Mouse (Mus musculus) adrenal gland (tissue): ENCODE measurements around the gene Eif2b1.
"Not testable (repeated sequence)": the region's sequence is repeated elsewhere in the genome, so short reads cannot be mapped to it uniquely, and the experiment has no call there.

Experiments used
- intact Hi-C: fragments of 180-260 bp; cut with DNase I; formaldehyde crosslinking; loops from one replicate; pipeline ENCODE4 v1.15.1; 2025

Eif2b1 gene

DNA sequence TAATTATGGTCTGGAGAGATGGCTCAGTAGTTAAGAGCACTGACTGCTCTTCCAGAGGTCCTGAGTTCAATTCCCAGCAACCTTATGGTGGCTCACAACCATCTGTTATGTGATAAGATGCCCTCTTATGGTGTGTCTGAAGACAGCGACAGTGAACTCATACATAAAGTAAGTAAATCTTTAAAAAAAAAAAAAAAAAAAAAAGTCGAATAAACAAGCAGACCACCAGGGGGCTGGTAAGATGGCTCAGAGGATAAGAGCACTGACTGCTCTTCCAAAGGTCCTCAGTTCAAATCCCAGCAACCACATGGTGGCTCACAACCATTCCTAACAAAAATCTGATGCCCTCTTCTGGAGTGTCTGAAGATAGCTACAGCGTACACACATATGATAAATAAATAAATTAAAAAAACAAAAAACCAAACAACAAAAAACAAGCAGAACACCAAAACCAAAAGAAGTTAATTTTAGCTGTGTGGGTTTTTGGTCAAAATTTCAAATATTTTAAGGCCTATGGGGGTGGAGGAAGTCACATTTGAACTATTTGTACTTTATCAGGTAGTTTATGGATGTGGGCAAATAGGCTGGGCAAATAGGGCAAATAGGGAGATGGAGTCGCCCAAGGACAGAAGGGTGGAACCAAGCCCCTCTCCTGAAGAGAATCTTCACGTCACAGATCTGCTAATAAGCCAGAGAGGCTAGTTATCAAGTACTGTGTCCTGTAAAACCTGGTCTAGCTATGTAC, 27.4 kb downstream of the Eif2b1 start:
- intact Hi-C loops: not testable (repeated sequence)

DNA sequence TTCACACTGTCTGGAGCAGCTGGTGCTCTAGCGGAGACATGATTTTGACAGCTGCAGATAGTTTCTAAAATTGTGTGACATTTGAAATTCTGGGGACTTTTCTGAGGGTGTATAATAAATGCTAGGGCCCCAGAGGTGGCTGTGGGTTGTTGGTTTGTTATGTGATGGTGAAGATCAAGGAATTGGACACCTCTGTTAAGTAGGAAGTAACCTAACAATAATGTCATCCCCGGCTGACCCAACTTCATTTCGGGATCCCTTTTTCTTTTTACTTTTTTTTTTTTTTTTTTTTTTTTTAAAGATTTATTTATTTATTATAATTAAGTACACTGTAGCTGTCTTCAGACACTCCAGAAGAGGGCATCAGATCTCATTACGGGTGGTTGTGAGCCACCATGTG, 28.2 kb downstream of the Eif2b1 start:
- intact Hi-C loops: not testable (repeated sequence)

DNA sequence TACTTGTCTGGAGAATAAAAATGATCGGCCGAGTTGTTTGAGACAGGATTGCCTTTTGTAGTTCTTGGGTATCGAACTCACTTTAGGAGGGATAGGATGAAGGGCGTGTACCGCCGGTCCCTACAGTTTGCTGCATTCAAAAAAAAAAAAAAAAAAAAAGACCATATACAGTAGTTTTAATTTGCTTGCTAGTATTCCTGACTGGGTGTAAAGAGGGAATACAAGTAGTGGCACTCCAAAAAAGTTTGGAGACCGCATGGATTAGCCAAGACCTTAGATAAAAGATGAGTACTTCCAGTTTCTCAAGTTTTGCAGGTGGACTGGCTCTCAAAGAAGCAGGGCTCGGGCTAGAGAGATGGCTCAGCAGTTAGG, 37.3 kb downstream of the Eif2b1 start:
- intact Hi-C loops: loop anchor here (2.0 kb wide), 1 partner anchor 115 kb away; the partner anchor contains the start of gene Sbno1

DNA sequence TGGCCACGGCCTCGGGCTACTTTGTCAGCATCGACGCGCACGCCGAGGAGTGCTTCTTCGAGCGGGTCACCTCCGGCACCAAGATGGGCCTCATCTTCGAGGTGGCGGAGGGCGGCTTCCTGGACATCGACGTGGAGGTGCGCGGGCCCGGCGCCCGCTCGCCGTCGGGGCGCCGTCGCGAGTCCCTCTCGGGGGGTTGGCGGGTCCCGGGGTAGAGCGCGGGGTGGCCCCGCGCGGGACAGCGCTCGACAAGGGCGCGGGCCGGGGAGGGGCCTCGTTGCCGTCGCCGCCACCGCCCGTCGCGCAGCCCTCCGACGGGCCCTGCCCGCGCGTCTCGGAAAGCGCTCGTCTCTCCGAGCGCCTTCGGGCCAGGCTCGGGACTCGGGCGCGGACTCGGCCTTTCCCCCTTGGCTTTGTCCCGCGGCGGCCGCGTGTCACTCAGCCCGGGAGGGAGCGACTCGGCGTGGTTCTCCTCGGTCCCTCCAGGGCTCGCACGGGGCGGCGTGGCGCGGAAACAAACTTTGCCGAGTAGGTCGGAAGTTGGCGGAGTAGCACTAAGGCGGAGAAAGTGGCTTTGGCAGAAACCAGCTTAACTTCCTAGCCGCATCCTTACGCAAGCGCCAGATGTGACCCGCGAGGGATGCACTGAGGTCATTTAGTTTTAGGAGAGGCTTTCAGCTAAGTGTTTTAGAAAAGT, 37.9 kb downstream of the Eif2b1 start:
- intact Hi-C loops: loop anchor here (2.0 kb wide), 1 partner anchor 114 kb away; the partner anchor contains the start of gene Sbno1

DNA sequence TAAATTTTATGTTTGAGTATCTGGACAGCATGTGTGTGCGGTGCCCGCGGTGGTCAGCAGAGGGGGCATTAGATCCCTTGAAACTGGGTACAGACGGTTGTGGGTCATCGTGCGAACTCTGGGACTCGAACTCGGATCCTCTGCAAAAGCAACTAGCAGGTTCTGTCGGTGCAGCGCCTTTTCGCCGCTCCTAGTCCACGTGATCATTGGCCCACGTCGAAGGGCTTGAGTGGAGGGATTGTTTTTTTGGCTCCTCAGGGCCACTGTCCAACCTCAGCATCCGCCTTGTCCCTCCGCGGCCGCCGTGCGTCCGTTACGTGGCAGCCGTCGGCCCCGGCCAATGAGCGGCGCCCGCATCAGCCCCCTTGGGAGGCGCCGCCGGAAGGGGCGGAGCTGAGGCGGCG, 38.5 kb downstream of the Eif2b1 start, which contains the start of gene Tmed2:
Gene Tmed2, plus strand, starts transcription at position 313 of the 404 bp plus-strand sequence.
- intact Hi-C loops: loop anchor here (2.0 kb wide), 1 partner anchor 114 kb away; the partner anchor contains the start of gene Sbno1

DNA sequence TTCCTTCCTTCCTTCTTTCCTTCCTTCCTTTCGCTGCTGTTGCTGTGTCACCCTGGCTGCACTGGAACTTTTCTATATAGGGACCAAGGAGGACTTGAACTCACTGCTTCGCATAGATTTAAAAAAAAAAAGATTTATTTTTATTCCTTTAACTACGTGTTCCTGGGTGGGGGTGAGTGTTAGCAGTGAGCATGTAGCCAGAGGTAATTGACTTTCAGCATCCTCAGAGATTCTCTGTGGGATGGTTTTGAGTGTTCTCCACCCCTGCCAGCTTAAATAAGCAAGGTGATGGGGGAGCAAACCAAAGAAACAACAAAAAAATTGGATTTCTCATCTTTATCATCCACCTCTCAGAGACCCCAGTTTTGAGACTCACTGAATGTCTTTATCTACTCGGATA, 39.0 kb downstream of the Eif2b1 start:
- intact Hi-C loops: loop anchor here (2.0 kb wide), 1 partner anchor 113 kb away; the partner anchor contains the start of gene Sbno1

DNA sequence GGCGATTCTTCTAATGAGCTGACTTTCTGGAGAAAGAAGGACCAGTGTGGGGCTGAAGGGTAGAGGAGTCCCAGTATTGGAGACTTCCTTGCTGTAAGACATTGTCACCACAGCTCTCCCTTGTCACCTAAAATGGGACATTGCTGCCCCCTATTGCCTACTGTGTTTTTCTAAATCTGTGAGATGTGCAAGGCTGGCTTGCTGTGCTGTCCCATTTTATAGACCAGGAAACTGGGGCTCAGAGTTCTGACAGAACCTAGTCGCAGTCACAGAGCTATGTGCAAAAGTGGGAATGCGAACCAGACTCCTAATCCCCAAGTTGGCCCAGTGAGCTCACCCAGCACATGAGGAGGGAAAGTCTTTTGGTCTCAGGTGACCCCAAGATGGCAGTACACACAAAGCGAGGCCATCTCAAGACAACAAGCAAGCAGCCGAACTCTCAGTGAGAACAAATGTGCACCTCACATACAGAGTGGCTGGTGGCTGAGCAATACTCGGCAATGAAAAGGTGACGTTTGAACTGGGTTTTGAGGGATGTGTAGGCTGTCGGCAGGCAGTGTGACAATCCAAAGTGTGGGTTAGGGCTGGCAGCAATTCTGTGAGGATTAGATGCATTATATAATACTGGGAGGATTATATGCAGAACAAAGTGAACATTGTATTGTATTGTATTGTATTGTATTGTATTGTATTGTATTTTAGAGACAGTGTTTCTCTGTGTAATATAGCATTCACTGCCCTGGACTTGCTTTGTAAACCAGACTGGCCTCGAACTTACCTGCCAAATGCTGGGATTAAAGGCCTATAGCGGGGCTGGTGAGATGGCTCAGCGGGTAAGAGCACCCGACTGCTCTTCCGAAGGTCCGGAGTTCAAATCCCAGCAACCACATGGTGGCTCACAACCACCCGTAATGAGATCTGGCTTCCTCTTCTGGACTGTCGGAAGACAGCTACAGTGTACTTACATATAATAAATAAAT, 39.8 kb downstream of the Eif2b1 start:
- intact Hi-C loops: no loop called here

DNA sequence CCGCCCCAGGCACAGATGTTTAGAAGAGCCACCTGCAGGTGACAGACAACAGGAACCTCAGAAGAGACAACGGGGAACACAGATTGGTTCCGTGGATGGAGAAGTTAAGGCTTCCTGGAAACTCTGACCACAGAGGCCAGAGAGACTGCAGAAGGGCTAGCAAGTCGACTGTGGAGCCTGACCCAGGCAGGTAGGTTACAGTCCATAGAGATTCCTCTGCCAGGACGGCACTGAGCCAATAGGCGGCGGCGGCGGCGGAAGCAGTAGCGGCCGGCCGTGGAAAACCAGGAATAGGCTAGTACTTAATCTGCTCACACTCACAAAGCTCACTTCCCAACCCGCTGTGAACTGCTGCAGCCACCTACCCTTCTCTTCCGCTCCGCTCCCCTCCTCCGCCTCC, 42.2 kb downstream of the Eif2b1 start:
- intact Hi-C loops: no loop called here

DNA sequence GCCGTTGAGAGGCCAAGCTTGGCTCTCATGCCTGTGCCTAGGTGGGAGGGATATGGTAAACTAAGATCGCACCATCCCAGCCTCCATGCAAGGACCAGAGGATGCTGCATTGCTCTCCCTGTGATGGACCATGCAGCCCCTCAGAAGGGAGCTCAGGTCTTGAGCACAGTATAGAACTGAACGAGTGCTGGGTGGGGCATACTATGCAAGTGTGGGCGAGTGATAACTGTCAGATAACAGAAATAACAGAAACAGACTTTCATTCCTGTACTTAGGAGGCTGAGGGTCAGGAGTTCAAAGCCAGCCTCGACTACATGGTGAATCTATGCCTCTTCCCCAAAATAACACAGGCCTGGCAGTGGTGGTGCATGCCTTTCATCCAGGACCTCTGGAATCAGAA, 43.9 kb downstream of the Eif2b1 start:
- intact Hi-C loops: no loop called here

DNA sequence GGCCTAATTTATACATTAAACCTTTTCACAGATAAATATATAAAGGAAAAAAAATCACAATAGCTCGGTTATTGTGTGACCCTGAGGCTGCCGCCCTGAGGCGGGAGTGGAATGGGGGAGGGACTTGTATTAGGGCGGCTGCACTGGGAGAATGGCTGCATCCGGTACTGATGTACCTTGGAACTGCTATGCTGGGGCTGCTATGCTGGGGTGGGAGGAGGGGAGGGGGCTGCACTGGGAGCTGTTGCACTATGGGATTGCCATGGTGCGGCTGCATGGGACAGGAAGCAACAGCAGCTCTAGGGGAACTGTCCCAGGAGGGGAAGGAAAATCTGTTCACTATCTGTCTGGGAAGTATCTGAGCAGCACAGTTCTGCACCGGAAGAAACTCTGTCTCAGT, 46.5 kb downstream of the Eif2b1 start:
- intact Hi-C loops: no loop called here

DNA sequence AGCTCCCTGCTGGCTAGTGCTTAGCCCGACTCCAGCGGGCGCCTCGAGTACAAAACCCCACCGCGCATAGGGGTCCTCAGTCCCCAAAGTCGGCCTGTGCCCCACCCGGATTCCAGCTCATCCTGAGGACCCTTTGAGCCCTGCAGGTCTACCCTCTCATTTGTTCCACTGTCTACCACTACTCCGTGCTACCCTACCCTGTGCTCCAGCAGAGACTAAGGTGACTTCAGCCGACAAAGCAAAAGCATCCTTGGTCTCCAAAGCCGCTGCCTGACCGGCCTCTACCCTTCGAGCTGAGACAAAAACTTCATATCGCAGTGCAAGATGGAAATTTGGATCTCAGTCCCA, 47.4 kb downstream of the Eif2b1 start:
- intact Hi-C loops: no loop called here

DNA sequence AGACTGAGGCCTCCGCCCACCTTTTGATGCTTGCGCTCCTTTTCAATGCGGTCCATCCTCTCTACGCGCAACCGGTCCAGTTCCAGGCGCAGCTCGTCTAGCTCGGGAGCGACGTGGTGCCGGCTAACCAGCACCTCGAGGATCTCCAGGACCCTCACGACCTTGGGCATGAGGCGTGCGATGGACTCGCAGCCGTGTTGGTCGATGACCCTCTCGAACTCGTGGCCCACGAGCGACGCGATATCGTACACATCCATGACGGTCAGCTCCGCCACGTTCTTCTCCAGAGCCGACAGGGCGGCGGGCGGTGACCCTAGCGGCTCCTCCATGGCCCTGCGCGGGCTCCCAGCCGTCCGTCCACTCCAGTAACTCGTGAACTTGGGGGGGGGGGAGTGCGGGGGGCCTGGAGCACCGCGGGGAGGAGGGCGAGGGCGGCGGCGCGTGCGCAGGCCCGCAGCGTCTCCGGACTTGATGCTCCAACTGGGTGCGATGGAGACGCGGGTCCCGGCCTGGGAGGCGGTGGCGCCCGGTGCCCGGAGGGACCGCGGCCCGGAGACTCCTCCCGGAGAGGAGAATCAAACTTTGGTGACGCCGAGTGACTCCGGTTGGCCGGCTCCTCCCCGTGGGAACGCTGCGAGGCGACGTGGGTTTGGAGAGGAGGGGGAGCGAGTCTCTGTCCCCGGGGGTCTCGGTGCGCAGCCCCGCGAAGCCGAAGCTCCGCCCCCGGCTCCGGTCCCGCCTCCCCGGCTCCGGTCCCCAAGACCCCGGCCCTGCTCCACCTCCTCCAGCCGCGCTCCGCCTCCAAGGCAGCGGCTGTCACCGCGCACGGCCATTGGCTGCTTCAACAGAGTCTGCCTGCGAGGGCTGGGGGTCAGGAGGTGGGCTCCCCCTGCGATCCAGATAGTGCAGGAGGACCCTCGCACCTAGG, 48.0 kb downstream of the Eif2b1 start, which contains the start of gene Rilpl1:
Gene Rilpl1, minus strand, starts transcription at position 737 of the 928 bp plus-strand sequence.
- intact Hi-C loops: no loop called here

DNA sequence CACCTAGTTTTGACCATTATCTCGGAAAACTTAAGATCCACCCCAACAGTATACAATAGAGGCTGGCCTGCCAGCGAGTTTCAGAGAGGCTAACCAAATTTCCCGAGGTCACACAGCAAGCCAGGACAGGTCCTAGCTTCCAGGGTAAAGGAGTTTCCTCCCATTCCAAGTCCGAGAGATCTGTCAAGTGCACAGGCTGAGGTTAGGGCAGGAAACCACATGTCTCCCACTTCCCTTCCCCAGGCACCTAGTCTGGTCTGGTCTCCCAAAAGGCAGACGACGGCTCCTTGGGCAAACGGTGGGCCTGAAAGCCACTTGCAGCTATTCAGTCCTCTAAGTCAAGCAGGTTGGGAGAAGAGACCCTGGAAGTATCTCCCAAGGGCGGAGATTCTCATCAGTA, 49.2 kb downstream of the Eif2b1 start:
- intact Hi-C loops: loop anchor here (5.0 kb wide), 1 partner anchor 37 kb away; no protein-coding TSS in a partner anchor

DNA sequence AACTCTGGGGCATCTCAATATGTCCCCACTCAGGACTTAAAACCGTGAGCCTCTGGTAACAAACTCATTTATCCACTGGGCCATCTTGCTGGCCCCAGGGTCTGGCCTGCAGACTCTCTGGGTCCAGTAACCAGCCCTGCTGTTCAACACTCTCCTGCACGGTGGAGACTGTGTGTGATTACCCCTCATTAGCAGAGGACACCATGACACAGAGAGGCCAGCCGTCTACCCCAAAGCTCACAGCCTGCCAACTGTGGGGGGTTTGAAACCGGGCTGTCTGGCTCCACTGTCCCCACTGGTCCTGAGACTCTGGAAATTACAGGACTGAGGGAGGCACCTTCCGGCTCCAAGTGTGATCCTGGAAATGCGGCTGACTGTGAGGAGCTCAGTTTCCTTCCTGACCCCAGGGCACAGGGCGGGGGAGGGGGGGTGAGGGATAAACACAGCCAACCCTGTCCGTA, 49.7 kb downstream of the Eif2b1 start:
- intact Hi-C loops: loop anchor here (5.0 kb wide), 1 partner anchor 37 kb away; no protein-coding TSS in a partner anchor

DNA sequence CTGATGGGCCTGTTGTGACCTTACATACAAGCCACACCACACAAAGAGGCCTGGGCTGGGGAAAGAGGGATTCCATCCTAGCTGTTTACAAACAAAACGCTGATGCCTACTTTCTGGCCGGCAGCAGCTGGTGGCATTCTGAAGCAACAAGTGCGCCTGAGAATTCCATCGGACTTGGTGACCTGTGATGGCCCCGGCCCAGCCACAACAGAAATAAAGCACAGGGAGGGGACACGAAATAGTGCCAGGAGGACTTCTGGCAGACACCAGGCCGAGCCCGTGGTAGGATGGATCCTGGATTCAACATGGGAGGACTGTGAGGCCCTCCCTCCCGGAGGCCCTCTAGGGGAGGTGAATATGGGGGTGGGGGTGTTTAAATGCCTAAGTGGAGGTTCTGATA, 50.1 kb downstream of the Eif2b1 start:
- intact Hi-C loops: loop anchor here (5.0 kb wide), 1 partner anchor 36 kb away; no protein-coding TSS in a partner anchor

DNA sequence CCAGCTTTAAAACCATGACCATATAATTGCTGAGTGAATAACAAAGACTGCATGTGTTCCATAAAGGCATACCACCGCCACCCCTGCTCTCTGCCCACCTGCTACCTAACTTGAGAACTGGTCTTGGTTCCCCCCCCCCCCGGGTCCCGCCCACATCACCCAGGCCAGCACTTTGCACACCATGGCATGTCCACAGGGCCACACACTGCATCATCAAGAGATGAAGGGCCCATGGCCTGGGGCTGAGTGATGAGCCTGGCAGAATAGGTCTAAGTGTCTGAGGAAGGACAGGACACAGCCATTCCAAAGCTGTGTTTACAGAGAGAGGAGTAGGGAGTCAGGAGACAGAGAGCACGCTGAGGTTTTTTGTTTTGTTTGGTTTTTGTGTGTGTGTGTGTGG, 50.6 kb downstream of the Eif2b1 start:
- intact Hi-C loops: loop anchor here (5.0 kb wide), 1 partner anchor 36 kb away; no protein-coding TSS in a partner anchor

DNA sequence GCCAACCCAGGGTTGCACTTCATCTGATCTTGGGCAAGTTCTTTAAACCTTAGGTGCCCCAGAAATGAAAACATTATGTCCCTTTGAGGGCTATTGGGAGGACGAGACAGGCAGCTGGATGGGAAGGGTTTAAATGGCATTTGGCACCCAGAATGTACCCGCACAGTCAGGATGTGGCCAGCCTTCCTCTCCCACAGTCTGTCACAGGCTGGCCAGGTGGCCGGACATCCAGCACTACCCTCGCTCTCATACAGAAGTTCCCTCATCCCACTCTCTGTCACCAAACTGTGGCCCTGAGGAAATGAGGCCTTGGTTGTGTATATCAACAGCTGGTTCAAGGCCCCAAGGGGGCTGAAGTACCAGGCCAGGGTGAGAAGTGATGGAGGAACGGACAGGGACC, 54.0 kb downstream of the Eif2b1 start:
- intact Hi-C loops: loop anchor here (5.0 kb wide), 1 partner anchor 33 kb away; no protein-coding TSS in a partner anchor

DNA sequence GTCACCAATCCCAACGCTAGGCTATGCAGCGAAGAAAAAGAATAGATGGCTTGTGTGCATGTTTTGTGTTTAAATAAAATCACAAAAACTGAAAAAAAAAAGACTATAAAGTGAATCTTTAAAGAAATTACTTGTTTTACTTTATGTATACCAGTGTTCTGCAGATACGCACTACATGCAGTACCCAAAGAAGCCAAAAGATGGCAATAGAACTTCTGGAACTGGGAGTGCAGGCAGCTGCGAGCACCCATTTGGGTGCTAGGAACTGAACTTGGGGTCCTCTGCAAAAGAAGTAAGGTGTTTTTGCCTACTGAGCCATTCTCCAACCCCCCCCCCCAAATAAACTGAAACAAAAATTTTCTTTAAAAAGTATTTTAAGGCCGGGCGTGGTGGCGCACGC, 55.9 kb downstream of the Eif2b1 start:
- intact Hi-C loops: no loop called here

DNA sequence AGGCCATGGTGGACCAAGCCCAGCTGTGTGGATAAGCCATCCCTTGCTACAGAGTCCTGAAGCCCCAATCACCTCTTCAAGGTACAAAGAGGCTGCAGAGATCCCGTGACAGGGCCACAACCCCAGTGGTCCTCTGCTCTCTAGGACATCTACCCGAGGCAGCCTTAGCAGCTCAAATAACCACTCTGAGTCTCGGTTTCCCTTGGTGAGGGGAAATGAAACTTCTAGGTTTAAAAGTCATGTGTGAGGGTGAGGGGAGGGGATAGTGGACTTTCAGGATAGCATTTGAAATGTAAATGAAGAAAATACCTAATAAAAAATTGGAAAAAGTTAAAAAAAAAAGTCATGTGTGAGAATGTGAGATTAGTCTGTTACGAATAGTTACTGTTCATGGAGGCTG, 57.3 kb downstream of the Eif2b1 start:
- intact Hi-C loops: no loop called here
